Mouse (Mus musculus): Measurements from ENCODE around the gene Pes1. TPM values are rescaled to one million over a fixed set of nuclear protein-coding genes. Genes with fewer than 3 reads are reported as not detected.

Pes1 gene
- total and polyA plus RNA-seq, 2 experiments from 2014 or later, result 29.8 to 39.7 TPM

GRCm38 (mm10) chr11:3995511-3995910, 31.7 kb downstream of the Pes1 start:
- peaks cover 10% of the 10 kb centered on the region for H3K4me1 ChIP-seq (ENCODE audit: control insufficient read depth, insufficient read depth)
- ATAC-seq (ENCODE audit: insufficient read depth, low read depth) (no peak), DNase-seq (ENCODE audit: low spot score) (no peak)
- TF ChIP-seq CTCF (IDR thresholded peaks at IDR 0.05; ENCODE audit: low read depth) (no peak), EP300 (IDR thresholded peaks at IDR 0.05; ENCODE audit: low read depth) (no peak)
- H3K9me3 ChIP-seq (replicated peaks; ENCODE audit: control insufficient read depth, low read length), result no peaks in the 10 kb centered on the region
- no peaks in the 10 kb centered on the region for H3K36me3 ChIP-seq (replicated peaks; ENCODE audit: control insufficient read depth, insufficient read depth, low read length)
- no peak overlapping the region for H3K27ac ChIP-seq (ENCODE audit: low read depth)
- H3K27me3 ChIP-seq (ENCODE audit: control insufficient read depth, insufficient read depth, low read length), result peaks cover 38% of the 10 kb centered on the region
- no peak overlapping the region for H3K9ac ChIP-seq (replicated peaks; ENCODE audit: low read depth, low read length)
- no peak overlapping the region for H3K4me2 ChIP-seq (ENCODE audit: low read depth, low read length)
- 69% methylated on average over 5 of the region's 5 CpGs for WGBS
- no peak overlapping the region for H3K4me3 ChIP-seq (ENCODE audit: low read depth, low read length)

GRCm38 (mm10) chr11:3996840-3997239, 33.1 kb downstream of the Pes1 start:
- Histone ChIP-seq H3K9ac (replicated peaks; ENCODE audit: low read depth, low read length) (no peak overlapping the region), H3K4me3 (ENCODE audit: low read depth, low read length) (no peak overlapping the region), H3K4me1 (ENCODE audit: control insufficient read depth, insufficient read depth) (peaks cover 10% of the 10 kb centered on the region), H3K27me3 (ENCODE audit: control insufficient read depth, insufficient read depth, low read length) (peaks cover 42% of the 10 kb centered on the region), H3K9me3 (replicated peaks; ENCODE audit: control insufficient read depth, low read length) (no peaks in the 10 kb centered on the region), H3K4me2 (ENCODE audit: low read depth, low read length) (no peak overlapping the region), H3K36me3 (replicated peaks; ENCODE audit: control insufficient read depth, insufficient read depth, low read length) (no peaks in the 10 kb centered on the region), H3K27ac (ENCODE audit: low read depth) (no peak overlapping the region)
- DNase-seq (ENCODE audit: low spot score) (no peak), ATAC-seq (ENCODE audit: insufficient read depth, low read depth) (no peak)
- no peak for TF ChIP-seq EP300 (IDR thresholded peaks at IDR 0.05; ENCODE audit: low read depth)
- no peak for TF ChIP-seq CTCF (IDR thresholded peaks at IDR 0.05; ENCODE audit: low read depth)
- WGBS, result 81% methylated on average over 3 of the region's 3 CpGs

DNA sequence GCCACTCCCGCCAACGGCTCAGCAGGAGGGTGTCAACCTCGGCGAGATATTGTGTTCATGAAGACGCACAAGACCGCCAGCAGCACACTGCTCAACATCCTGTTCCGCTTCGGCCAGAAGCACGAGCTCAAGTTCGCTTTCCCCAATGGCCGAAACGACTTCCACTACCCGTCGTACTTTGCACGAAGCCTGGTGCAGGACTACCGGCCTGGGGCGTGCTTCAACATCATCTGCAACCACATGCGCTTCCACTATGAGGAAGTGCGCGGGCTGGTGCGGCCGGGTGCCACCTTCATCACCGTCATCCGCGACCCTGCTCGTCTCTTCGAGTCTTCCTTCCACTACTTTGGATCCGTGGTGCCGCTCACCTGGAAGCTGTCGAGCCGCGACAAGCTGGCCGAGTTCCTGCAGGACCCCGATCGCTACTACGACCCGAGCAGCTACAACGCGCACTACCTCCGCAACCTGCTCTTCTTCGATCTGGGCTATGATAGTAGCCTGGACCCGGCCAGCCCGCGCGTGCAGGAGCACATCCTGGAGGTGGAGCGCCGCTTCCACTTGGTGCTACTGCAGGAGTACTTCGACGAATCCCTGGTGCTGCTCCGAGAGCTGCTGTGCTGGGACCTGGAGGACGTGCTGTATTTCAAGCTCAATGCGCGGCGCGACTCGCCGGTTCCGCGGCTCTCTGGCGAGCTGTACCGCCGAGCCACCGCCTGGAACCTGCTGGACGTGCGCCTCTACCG, 34.4 kb downstream of the Pes1 start:
- TF ChIP-seq EP300 (IDR thresholded peaks at IDR 0.05; ENCODE audit: low read depth) (no peak), CTCF (IDR thresholded peaks at IDR 0.05; ENCODE audit: low read depth) (no peak)
- 4% methylated on average over 66 of the region's 66 CpGs for WGBS
- no peak overlapping the region for H3K27ac ChIP-seq (ENCODE audit: low read depth)

DNA sequence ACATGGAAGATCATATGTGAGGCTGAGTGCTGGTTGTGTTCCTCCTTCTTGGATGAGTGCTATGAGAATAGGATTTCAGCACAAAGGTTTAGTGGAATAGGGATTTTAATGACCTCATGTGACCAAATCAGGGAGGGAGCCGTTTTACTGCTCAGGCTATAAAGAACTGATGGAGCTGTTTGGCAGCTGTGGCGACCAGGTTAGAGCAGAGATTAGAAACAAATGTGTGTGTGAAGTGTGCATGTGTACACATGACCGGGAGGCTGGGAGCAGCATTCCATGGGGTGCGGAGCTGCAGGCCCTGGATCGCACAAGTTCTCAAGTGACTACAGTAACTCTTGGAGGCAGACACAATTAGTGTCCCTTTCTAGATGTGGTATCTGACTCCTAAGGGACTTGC, 35.8 kb downstream of the Pes1 start:
- Histone ChIP-seq H3K4me2 (ENCODE audit: low read depth, low read length) (no peak overlapping the region), H3K4me1 (ENCODE audit: control insufficient read depth, insufficient read depth) (peaks cover 10% of the 10 kb centered on the region), H3K4me3 (ENCODE audit: low read depth, low read length) (no peak overlapping the region), H3K27ac (ENCODE audit: low read depth) (no peak overlapping the region), H3K36me3 (replicated peaks; ENCODE audit: control insufficient read depth, insufficient read depth, low read length) (no peaks in the 10 kb centered on the region), H3K9ac (replicated peaks; ENCODE audit: low read depth, low read length) (no peak overlapping the region), H3K9me3 (replicated peaks; ENCODE audit: control insufficient read depth, low read length) (no peaks in the 10 kb centered on the region), H3K27me3 (ENCODE audit: control insufficient read depth, insufficient read depth, low read length) (peaks cover 42% of the 10 kb centered on the region)
- DNase-seq (ENCODE audit: low spot score), result no peak
- no peak for TF ChIP-seq EP300 (IDR thresholded peaks at IDR 0.05; ENCODE audit: low read depth)
- TF ChIP-seq CTCF (IDR thresholded peaks at IDR 0.05; ENCODE audit: low read depth), result no peak
- no peak for ATAC-seq (ENCODE audit: insufficient read depth, low read depth)
- 73% methylated on average over 5 of the region's 5 CpGs for WGBS

More for the DNA sequence above, 34.4 kb downstream of the Pes1 start:
- H3K27me3 ChIP-seq (ENCODE audit: control insufficient read depth, insufficient read depth, low read length), result peaks cover 42% of the 10 kb centered on the region
- no peak overlapping the region for H3K9ac ChIP-seq (replicated peaks; ENCODE audit: low read depth, low read length)
- peak overlapping the region; percentile 36 for H3K4me3 ChIP-seq (ENCODE audit: low read depth, low read length)
- H3K4me1 ChIP-seq (ENCODE audit: control insufficient read depth, insufficient read depth), result peaks cover 10% of the 10 kb centered on the region
- no peaks in the 10 kb centered on the region for H3K36me3 ChIP-seq (replicated peaks; ENCODE audit: control insufficient read depth, insufficient read depth, low read length)
- H3K4me2 ChIP-seq (ENCODE audit: low read depth, low read length), result peak overlapping the region; percentile 54
- H3K9me3 ChIP-seq (replicated peaks; ENCODE audit: control insufficient read depth, low read length), result no peaks in the 10 kb centered on the region
- no peak for DNase-seq (ENCODE audit: low spot score)
- no peak; the same call in 1 of the 2 replicates for ATAC-seq (ENCODE audit: insufficient read depth, low read depth)

- H3K27me3 ChIP-seq (ENCODE audit: control insufficient read depth, insufficient read depth, low read length), result peaks cover 42% of the 10 kb centered on the region
- TF ChIP-seq EP300 (IDR thresholded peaks at IDR 0.05; ENCODE audit: low read depth), result no peak
- TF ChIP-seq CTCF (IDR thresholded peaks at IDR 0.05; ENCODE audit: low read depth), result peak; percentile 78
- no peaks in the 10 kb centered on the region for H3K36me3 ChIP-seq (replicated peaks; ENCODE audit: control insufficient read depth, insufficient read depth, low read length)
- 9% methylated on average over 5 of the region's 5 CpGs for WGBS
- H3K27ac ChIP-seq (ENCODE audit: low read depth), result no peak overlapping the region
- H3K4me1 ChIP-seq (ENCODE audit: control insufficient read depth, insufficient read depth), result peaks cover 10% of the 10 kb centered on the region
- H3K4me2 ChIP-seq (ENCODE audit: low read depth, low read length), result no peak overlapping the region
- no peak overlapping the region for H3K4me3 ChIP-seq (ENCODE audit: low read depth, low read length)
- no peak overlapping the region for H3K9ac ChIP-seq (replicated peaks; ENCODE audit: low read depth, low read length)
- ATAC-seq (ENCODE audit: insufficient read depth, low read depth) (no peak), DNase-seq (ENCODE audit: low spot score) (peak; percentile 53)
- no peaks in the 10 kb centered on the region for H3K9me3 ChIP-seq (replicated peaks; ENCODE audit: control insufficient read depth, low read length)
Observed at GRCm38 (mm10) chr11:4001603-4002002, 37.8 kb downstream of the Pes1 start.

Measured in heart, postnatal 0 days (tissue).